Comparison of ENCODE assay signal across 24 mouse cellular contexts in genomic region chr4:152784972-152785371, GRCm38 (mm10).
DNase-seq lines count a peak whose midpoint lies in the region; ATAC-seq and TF ChIP-seq lines count a peak whose summit lies in the region.
"Had no signal": no experiment of that assay in that cellular context is flagged by ENCODE, and none has a peak within 500 bp of the region (broad histone marks: within the 10 kb centered on the region; RNA-seq: fewer than 3 reads in every experiment).

No protein-coding gene starts in this region.

- no peak for TF ChIP-seq CTCF in hindbrain, postnatal 0 days (IDR thresholded peaks at IDR 0.05; ENCODE audit: low read depth)
- no peak for TF ChIP-seq CTCF in brain, embryonic 14.5 days (IDR thresholded peaks at IDR 0.05; ENCODE audit: borderline replicate concordance, extremely low read depth, insufficient read depth, insufficient read length)

- H3K36me3 ChIP-seq in hindbrain, embryonic 14.5 days (replicated peaks; ENCODE audit: control insufficient read depth, insufficient read depth), result no peaks in the 10 kb centered on the region
- no peaks in the 10 kb centered on the region for H3K36me3 ChIP-seq in hindbrain, postnatal 0 days (ENCODE audit: insufficient read depth, low read length)
- H3K36me3 ChIP-seq in midbrain, embryonic 14.5 days (ENCODE audit: control insufficient read depth, insufficient read depth, low read length), result no peaks in the 10 kb centered on the region
- H3K36me3 ChIP-seq: embryonic facial prominence, embryonic 12.5 days; kidney, embryonic 15.5 days; limb, embryonic 15.5 days; neural tube, embryonic 12.5 days had no signal

- H3K9ac ChIP-seq in hindbrain, embryonic 14.5 days, result no peak overlapping the region
- no peak overlapping the region for H3K9ac ChIP-seq in hindbrain, postnatal 0 days (replicated peaks; ENCODE audit: low read length)
- H3K9ac ChIP-seq in midbrain, embryonic 14.5 days (replicated peaks; ENCODE audit: low read length), result no peak overlapping the region; the same call in 1 of the 2 replicates
- H3K9ac ChIP-seq: embryonic facial prominence, embryonic 12.5 days; kidney, embryonic 15.5 days; limb, embryonic 15.5 days; liver, embryonic 14.5 days; lung, embryonic 14.5 days; neural tube, embryonic 12.5 days had no signal

- no peak overlapping the region for H3K4me3 ChIP-seq in hindbrain, embryonic 14.5 days (replicated peaks; ENCODE audit: low read length)
- H3K4me3 ChIP-seq in hindbrain, postnatal 0 days (ENCODE audit: low read length), result no peak overlapping the region
- H3K4me3 ChIP-seq in midbrain, embryonic 14.5 days (replicated peaks; ENCODE audit: low read depth, low read length), result no peak overlapping the region
- H3K4me3 ChIP-seq: embryonic facial prominence, embryonic 12.5 days; kidney, embryonic 15.5 days; limb, embryonic 15.5 days; megakaryocyte, embryonic 14.5 days; neural tube, embryonic 12.5 days had no signal

- no peak for DNase-seq in hindbrain, embryonic 14.5 days (ENCODE audit: low spot score)
- DNase-seq in hindbrain, postnatal 0 days (ENCODE audit: low spot score), result no peak
- peak; percentile 85 for DNase-seq in brain, embryonic 14.5 days (ENCODE audit: low read depth)
- peak; percentile 22 for DNase-seq in brain, embryonic 18.5 days (ENCODE audit: low read depth, low spot score)
- peak; percentile 53 for DNase-seq in midbrain, embryonic 14.5 days
- no peak for DNase-seq in c-Kit-positive CD71-positive TER-119-positive erythroid progenitor cells, embryonic 14.5 days (ENCODE audit: low spot score)
- DNase-seq: adrenal gland, adult 2 months; cerebellum, adult 2 months; cerebellum, postnatal 25 days; kidney, postnatal 36 days; layer of hippocampus, postnatal 36 days; lung, embryonic 14.5 days; lung, postnatal 36 days; retina, postnatal 1 day; thymus, postnatal 25 days had no signal

- no peak overlapping the region for H3K4me2 ChIP-seq in hindbrain, embryonic 14.5 days (replicated peaks)
- H3K4me2 ChIP-seq in hindbrain, postnatal 0 days (ENCODE audit: low read depth, low read length), result no peak overlapping the region
- no peak overlapping the region for H3K4me2 ChIP-seq in midbrain, embryonic 14.5 days (ENCODE audit: low read length)
- H3K4me2 ChIP-seq: embryonic facial prominence, embryonic 12.5 days; heart, embryonic 11.5 days; kidney, embryonic 15.5 days; limb, embryonic 15.5 days; lung, embryonic 14.5 days; neural tube, embryonic 12.5 days had no signal

- no peak overlapping the region for H3K27ac ChIP-seq in hindbrain, embryonic 14.5 days
- no peak overlapping the region for H3K27ac ChIP-seq in hindbrain, postnatal 0 days
- no peak overlapping the region; the same call in 1 of the 2 replicates for H3K27ac ChIP-seq in midbrain, embryonic 14.5 days (replicated peaks; ENCODE audit: low read depth, low read length)
- H3K27ac ChIP-seq: embryonic facial prominence, embryonic 12.5 days; kidney, embryonic 15.5 days; limb, embryonic 15.5 days; liver, embryonic 14.5 days; neural tube, embryonic 12.5 days had no signal

- no peaks in the 10 kb centered on the region; the same call in 1 of the 2 replicates for H3K4me1 ChIP-seq in hindbrain, embryonic 14.5 days (replicated peaks; ENCODE audit: control insufficient read depth, insufficient read depth, low read length)
- H3K4me1 ChIP-seq in hindbrain, postnatal 0 days (ENCODE audit: insufficient read depth, low read length), result no peaks in the 10 kb centered on the region
- H3K4me1 ChIP-seq in midbrain, embryonic 14.5 days (ENCODE audit: control insufficient read depth, insufficient read depth, low read length), result 0 out of 2 replicates have a peak, but pooled peaks cover 3% of the 10 kb centered on the region
- H3K4me1 ChIP-seq: embryonic facial prominence, embryonic 12.5 days; kidney, embryonic 15.5 days; megakaryocyte, embryonic 14.5 days; neural tube, embryonic 12.5 days had no signal

- ATAC-seq in hindbrain, embryonic 14.5 days (ENCODE audit: low FRiP score), result peak; percentile 40; the same call in 1 of the 2 replicates
- no peak for ATAC-seq in hindbrain, postnatal 0 days
- ATAC-seq in midbrain, embryonic 14.5 days (ENCODE audit: low FRiP score, low TSS enrichment), result no peak; the same call in 1 of the 2 replicates
- no peak for ATAC-seq in inflammation-experienced regulatory T-cells, adult 6 months
- ATAC-seq: intestine, postnatal 0 days had no signal

- TF ChIP-seq POLR2A in brain, embryonic 14.5 days (IDR thresholded peaks at IDR 0.05; ENCODE audit: borderline replicate concordance, extremely low read depth, insufficient read depth, insufficient read length, poor library complexity, severe bottlenecking), result no peak

- no peaks in the 10 kb centered on the region for H3K9me3 ChIP-seq in hindbrain, embryonic 14.5 days (ENCODE audit: control insufficient read depth, low read length)
- H3K9me3 ChIP-seq in hindbrain, postnatal 0 days (ENCODE audit: low read length), result no peaks in the 10 kb centered on the region
- H3K9me3 ChIP-seq in midbrain, embryonic 14.5 days (ENCODE audit: control insufficient read depth, low read length), result no peaks in the 10 kb centered on the region
- H3K9me3 ChIP-seq: embryonic facial prominence, embryonic 12.5 days; kidney, embryonic 15.5 days; limb, embryonic 15.5 days; neural tube, embryonic 12.5 days had no signal

- no peaks in the 10 kb centered on the region for H3K27me3 ChIP-seq in hindbrain, embryonic 14.5 days (ENCODE audit: control insufficient read depth, insufficient read depth, low read length)
- no peaks in the 10 kb centered on the region for H3K27me3 ChIP-seq in hindbrain, postnatal 0 days (ENCODE audit: insufficient read depth, low read length)
- no peaks in the 10 kb centered on the region for H3K27me3 ChIP-seq in midbrain, embryonic 14.5 days (ENCODE audit: control insufficient read depth, insufficient read depth, low read length)
- H3K27me3 ChIP-seq: embryonic facial prominence, embryonic 12.5 days; kidney, embryonic 15.5 days; limb, embryonic 15.5 days; megakaryocyte, embryonic 14.5 days; neural tube, embryonic 12.5 days had no signal

- WGBS in hindbrain, embryonic 14.5 days, result 48% methylated on average over 2 of the region's 2 CpGs
- WGBS in hindbrain, postnatal 0 days, result 48% methylated on average over 2 of the region's 2 CpGs
- WGBS in midbrain, embryonic 14.5 days, result 14% methylated on average over 2 of the region's 2 CpGs

Comparison
In these comparisons a context has a peak if more than half of its experiments do, and no peak if none do; other contexts are left out.
1. DNase-seq: peak in brain, embryonic 14.5 days (single experiment), brain, embryonic 18.5 days (single experiment) and midbrain, embryonic 14.5 days (single experiment); none in hindbrain, embryonic 14.5 days (single experiment), hindbrain, postnatal 0 days (single experiment) and c-Kit-positive CD71-positive TER-119-positive erythroid progenitor cells, embryonic 14.5 days (single experiment).